Mouse (Mus musculus) urinary bladder, postnatal 4 days (tissue): ENCODE measurements around the gene Nr2f6.

Experiments
- DNase-seq, 2 experiments: peaks; one replicate each; pipeline ENCODE4 v3.0.0; 2021 to 2022; ENCODE audit warnings: low spot score in 2 of 2

Nr2f6 gene

DNA sequence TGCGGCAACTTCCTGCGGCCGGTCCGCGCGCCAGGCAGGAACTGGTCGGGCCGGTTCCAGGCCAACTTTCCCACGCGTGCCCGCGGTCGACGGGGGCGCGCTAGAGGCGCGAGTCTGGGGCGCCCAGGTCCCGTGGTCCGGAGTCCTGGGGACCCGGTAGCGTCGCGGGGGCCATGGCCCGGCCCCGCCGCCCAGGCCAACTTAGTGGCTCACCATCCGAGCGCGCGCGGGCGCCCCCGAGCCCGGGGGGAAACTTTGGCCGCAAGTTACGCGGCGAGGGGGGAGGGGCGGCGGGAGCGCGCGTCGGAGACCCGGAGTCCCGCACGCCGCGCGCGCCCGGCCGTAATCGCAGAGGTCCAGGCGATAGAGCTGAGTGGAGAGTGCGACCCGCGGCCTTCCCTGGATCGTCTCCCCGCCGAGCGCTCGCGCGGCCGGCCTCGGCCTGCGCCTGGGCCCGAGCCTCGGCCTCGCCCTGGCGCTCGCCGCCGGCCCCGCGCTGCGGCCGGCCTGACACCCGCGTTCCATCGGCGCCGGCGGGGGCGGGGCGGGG, at the start of gene Nr2f6:
TSS of gene Nr2f6 (minus strand) at position 540 of the 550 bp plus-strand sequence.
- DNase-seq: peak; percentile 76 to 81

DNA sequence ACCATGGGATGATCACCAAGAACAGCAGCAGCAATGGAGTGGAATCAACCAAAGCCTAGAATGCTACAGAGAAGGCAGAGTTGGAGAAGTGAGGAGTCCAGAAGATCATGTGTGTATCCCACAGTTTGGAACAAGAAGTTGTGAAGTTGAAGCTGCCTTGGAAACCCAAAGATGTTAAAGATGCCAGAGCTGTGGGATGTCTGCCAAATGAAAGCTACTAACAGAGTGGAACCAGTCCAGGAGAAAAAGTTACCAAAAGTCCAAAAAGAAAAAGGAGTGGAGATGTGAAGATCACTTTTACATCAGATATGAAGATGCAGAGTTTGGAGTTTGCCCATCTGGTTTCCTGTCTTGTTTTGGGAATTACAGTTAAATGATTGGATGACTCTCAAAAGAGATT, 40.4 kb upstream of the Nr2f6 start:
- no peak for DNase-seq

DNA sequence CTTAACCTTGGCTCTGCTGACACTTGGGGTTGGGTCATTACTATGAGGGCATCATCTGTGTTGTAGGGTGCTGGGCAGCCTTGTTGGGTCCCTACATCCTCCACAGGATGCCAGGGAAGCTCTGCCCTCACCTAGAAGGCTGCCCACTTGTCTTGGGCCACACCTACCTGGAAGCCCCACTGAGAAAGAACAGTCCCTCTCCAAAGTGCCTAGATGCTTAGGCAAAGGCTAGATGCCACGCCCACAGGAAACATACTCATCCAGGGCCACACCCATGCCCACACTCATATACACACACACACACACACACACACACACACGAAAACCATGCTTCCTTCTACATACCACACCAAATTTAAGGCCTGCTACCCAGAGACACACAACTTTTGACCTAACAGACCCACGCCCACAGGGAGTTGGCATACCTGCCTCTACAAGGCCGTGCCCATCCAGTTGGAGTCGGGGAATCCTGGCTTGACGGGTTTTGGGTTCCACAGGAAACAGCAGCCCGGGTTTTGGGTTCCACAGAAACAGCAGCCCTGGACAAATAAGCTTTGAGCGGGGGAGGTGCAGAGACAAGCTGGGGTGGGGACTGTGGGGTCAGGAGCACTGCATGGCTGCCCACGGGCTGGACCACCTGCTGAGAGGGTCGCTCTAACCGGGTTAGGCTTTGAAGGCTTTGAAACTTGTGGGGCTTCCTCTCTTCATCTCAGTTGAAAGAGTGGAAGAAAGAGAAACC, 29.9 kb upstream of the Nr2f6 start:
- DNase-seq: no peak

DNA sequence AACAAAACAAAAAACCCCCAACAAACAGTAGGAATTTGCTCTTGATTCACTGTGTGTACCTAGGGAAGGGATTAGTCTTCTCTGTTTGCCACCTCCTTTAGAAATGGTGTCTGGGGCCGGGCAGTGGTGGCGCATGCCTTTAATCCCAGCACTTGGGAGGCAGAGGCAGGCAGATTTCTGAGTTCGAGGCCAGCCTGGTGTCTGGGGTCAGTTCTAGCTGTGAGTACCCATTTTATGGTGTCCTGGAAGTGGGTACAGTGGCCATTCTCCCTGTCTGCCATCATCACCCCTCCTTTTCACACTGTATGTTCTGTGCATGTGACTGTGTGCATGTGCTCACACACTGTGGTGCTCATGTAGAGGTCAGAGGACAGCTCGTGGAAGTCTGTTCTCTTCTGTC, 26.5 kb upstream of the Nr2f6 start:
- DNase-seq: no peak

DNA sequence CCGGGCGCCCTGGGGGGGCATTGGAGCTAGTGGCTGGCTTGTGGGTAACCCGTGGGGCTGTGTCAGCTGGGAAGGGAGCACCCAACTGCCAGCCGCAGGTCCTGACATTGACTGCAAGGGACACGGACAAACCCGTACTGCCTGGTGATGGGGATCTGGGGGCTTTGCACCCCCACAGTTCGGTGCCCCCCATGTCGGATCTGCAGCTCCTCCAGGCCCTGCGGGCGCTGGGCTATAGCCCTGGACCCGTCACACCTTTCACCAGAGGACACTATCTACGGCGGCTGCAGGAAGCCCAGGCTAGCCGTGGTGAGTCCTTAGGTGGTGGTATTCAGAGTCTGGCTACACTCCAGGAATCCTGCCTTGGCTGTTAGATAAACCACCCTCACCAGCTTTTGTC, 25.7 kb upstream of the Nr2f6 start:
- peak in 1 of 2 experiments; percentile 17 for DNase-seq

DNA sequence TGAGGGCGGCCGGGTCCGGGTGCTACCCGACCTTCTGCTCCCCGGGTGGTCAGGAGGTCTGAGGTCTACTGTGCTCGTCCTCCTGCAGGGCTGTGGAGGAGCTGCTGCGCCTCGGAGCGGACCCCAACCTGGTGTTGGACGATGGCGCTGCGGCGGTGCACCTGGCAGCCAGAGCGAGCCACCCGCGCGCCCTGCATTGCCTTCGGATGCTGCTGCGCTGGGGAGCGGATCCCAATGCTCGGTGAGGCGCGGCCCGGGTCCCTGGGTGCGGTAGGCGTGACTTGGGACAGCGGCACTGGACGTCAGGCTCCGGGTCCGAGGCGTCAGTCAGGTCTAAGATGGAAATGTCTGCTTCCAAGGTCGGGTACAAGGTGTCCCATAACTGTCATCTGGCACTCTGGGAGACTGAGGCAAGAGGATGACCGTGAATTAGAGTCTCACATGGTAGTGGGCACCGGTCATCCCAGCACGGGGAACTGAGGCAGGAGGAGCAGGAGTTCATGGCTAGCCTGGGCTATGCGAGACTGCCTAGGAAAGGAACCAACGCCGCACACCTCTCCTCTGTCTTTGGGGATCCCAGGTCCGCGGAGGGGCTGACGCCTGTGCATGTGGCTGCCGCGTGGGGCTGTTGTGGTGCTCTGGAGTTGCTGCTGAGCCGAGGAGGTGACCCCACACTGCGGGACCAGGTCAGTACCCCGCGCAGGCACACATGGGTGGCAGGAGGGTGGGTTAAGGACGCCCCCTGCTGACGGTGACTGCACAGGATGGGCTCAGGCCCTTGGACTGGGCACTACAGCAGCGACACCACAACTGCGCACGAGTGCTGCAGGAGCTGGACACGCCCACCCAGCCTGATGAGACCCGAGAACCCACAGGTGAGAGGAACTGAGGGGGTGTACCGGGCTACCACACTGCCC, 24.6 kb upstream of the Nr2f6 start:
- DNase-seq: peak in 1 of 2 experiments; percentile 46

DNA sequence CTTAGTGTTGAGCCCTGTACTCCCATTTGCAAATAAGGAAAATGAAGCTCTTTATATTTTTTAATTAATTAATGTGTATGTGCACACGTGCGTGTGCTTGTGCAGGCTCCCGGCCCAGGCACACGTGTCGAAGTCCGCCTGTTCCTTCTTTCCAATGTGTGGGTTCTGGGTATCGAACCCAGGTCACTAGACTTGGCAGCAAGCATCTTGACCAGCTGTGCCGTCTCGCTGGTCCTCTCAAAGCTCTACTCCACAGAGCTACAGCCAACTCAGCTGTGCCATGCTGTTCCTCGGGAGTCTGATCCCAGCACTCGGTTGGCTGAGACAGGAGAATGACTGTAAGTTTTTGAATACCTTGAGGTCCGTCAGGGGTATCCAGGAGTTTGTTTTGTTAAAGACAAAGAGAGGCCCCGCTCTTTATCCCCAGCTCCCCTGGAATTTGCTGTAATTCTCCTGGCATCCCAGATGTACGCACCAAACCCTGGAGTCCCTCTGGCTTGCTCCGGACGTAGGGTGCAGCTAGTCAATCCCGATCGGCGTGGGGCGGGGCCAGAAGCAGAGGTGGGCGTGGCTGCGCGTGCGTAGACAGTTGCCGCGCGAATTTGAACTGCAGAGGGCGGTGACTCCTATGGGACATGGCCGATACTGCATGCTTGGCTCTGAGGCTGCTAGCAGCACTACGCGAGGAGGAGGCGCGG, 23.8 kb upstream of the Nr2f6 start, which contains the start of gene Ankle1:
TSS of gene Ankle1 (plus strand) at position 610 of the 698 bp plus-strand sequence.
- peak; percentile 94 to 97 for DNase-seq

DNA sequence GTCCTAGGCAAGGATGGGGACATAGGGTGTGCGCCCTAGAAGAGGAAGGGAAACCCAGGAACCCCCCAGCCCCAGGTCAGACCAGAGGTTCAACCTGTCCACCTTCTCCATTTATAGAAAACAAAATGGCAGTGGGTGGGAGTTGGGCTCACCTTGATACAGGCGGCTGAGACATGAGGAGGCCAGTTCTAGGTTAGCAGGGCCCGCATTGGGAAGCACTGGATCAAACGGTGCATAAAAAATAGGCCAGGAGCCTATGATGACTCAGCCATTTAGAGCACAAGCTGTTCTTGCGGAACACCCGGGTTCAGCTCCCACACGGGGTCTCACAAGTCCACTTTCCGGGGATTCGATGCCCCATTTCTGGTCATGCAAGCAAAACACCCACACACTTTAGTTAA, 23.2 kb upstream of the Nr2f6 start:
- peak in 1 of 2 experiments; percentile 53 for DNase-seq

DNA sequence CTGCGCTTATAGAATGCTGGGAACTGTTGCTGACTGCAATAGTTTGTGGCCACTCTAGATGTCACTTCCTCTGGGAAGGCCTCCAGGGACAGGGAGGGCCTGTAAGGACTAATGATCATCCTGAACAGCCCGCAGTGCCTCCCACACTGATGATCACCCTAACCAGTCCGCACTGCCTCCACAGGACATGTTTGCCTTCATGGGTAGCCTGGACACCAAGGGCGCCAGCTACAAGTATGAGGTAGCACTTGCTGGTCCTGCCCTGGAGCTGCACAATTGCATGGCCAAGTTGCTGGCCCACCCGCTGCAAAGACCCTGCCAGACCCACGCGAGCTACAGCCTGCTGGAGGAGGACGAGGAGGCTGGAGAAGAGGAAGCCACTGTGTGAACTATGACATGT, 22.3 kb upstream of the Nr2f6 start:
- no peak for DNase-seq

DNA sequence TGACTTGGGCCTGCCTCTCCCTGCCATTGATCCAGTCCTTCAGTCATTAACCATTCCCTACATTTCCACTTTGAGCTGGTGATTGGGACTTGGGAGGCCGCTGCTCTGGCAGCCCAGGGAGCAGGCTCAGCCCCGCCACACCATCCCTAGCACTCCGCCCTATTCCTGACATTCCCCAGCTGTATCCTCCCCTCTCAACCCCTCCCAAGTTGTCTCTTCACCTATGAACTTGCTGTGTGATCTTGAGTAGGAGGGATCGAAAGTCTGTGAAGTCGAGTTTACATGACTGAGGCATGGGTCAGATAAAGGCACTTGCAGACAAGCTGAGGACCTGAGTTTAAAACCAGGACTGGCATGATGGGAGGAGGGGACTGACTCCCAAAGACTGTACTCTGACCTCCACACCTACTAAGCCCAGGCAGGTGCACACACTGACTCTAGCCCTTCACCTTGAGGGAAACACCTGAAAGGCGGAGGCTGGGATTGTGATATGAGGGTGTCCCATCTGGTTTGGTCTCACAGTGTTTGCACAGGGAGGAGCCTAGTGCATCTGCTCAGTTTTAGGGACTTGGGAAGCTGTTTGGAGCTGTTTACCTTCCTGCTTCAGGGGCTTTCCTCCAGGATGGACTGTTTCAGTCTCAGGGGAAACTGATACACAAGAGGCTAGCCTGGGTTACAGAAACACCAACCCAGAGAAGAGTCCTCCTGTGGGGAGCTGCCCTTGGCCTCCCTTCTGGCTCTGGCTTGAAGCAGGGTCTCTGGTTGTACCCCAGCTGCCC, 21.5 kb upstream of the Nr2f6 start:
- no peak for DNase-seq

DNA sequence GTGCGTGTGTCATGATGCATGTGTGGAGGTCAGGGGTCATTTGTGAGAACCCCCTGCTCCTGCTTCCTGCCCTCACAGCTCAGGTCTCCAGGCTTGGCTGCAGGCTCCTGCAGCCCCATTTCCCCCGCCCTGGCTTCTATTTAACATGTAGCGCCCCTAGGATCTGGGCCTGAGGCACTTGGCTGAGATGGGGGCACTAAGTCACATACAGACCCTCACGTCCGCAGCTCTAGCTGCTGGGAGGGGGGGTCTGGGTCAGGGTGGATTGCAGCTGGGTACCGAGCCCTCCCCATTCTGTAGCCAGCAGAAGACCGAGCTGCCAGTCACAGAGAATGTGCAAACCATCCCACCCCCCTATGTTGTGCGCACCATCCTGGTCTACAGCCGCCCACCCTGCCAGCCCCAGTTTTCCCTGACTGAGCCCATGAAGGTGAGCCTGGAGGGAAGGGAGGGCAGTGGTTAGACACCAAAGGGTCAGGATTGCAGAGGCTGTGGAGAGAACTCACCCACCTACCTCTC, 20.7 kb upstream of the Nr2f6 start:
- no peak for DNase-seq

DNA sequence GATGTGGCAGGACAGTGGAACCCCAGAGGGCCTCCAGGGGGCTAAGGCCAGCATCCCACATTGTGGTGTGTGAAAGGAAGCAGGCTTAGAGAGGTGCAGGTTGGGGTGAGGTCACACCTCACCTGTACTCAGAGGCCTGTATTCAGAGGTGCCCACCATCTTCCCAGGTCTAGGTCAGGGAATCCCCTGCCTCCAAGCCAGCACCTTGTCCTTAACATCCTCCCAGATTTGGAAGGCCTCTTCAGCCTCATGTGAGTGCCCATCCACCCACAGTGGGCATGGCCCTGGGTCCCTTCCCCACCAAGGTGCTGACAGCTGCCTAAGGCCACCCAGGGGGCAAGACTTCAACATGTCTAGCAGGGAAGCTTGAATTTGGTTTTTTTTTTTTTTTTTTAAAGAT, 19.7 kb upstream of the Nr2f6 start:
- no peak for DNase-seq

DNA sequence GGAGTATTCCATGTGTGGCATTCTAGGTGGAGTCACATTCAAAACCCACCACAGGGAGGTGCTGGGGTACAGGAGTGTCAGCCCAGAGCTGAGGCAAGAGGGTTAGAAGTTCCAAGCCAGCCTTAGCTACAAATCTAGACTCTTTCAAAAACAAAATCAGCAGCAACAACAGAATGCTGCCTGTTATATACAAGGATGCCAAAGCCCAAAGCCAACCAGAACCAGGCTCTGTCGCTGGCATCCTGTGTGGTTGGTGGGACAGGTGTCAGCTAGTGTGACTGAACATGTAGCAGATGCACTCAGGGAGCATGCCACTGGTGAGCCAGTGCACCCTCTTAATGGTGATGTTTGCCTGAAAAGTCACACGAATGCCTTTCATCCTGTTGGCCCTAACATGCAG, 19.1 kb upstream of the Nr2f6 start:
- no peak for DNase-seq

DNA sequence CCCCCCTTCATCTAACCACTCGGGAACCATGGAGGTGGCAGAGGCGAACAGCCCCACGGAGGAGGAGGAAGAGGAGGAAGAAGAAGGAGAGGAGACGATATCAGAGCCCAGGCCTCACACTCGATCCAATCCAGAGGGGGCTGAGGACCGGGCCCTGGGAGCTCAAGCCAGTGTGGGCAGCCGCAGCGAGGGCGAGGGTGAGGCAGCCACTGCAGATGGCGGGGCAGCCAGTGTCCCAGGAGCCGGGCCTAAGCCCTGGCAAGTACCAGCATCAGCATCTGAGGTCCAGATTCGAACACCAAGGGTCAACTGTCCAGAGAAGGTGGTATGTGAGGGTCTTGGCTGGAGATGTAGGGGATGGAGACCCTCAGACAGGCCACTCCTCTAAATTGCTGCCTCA, 15.9 kb upstream of the Nr2f6 start:
- DNase-seq: no peak

DNA sequence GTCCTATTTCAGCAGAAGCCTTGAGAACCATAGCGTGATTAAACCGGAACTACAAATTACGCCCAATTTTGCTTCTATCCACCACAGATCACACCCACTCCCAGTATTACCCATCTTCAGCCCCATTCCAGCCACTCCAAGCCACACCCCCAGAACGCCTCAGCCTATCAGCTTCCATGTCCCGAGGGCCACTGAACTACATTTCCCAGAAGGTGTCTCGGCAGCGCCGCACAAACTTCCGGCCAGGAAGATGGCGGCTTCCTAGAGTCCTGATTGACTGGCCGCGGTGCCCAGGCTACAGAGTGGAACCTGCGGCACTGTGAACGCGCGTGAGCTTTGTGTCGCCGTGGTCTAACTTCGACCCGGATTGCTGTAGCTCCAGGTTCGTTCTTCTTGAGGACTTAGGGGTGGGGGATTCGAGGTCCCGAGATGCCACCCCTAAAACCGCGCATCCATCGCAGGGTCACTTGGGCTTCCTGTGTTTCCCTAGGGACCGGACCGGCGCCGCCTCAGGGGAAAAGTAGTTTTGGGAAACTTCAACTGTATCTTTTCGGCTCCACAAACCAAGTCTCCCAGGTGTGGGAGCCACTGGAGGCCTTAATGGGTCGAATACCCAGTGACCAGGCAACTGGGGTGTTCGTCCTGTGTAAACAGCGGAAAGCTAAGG, 15.0 kb upstream of the Nr2f6 start, which contains the start of gene Babam1:
TSS of gene Babam1 (plus strand) at position 223 of the 667 bp plus-strand sequence.
- DNase-seq: peak; percentile 89 to 92

DNA sequence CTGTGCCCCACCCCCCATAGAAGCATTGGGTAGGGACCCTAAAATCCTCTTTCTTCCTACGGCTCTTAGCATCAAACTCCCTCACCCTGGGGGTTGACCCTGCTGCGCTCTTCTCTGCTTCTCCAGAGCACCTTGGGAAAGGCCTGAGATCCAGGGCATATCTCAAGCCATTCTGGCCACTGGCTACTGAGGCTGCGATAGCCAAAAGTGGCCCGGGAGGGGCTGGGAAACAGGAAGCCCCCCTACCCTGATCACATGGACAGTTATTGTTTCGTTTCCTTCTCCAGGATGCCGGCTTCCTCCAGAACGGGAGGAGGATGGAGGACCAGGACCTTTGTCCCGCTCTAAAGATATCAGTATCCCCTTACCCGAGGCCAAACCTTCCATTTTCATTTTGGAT, 13.9 kb upstream of the Nr2f6 start, which contains the start of gene Ushbp1:
TSS of gene Ushbp1 (minus strand) at position 174 of the 400 bp plus-strand sequence.
- no peak for DNase-seq

DNA sequence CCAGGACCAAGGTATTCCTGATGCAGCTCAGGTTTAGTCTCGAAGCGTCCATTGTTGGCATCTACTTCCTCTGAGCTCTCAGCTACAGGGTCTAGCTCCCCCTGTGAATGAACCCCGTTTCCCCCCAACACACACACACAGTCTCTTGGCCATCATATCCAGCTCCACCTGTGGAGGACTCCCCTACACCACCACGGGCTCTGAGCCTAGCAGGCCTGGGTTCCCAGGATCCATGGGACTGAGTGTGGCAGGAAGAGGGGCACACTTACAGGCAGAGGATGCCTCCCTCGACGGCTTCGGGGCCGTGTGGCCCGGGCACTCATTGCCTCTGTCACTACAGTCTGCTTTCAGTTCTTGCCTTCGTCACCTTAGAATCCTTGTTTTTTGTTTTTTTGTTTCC, 13.3 kb upstream of the Nr2f6 start:
- no peak for DNase-seq

DNA sequence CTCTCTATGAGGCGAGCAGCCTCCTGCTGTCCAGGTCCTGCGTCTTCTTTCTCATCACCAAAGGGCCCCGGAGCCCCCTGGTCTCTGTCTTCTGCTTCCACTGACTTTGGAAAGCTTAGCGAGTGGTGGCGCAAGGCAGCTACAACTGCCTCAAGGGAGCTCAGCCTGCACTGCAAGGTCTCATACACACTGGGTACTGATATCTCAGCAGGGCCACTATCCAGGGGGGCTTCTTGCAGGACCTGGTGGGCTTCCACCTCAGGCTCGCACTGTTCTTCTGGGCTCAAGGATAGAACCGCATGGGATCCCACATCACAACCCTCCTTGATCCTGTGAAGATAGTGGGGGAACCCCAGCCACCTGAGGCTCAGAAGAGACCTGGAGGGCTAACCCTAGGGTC, 12.7 kb upstream of the Nr2f6 start:
- DNase-seq: no peak

DNA sequence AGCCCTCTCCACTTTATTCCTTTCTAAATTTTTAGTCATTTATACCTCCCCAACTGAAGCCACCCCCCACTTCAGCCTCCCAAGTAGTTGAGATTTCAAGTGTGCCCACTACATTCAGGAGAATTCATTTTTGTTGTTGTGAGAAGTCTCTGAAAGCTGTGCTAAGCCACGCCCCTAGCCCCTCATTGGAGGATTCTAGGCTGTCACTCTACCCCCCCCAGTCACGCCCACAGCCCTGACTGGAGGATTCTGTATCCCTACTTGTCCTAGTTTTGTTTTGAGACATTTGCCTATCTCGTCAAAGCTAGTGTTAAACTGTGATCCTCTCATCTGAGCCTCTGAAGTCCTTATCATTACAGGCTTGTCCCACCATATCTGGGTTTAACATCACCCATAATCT, 11.1 kb upstream of the Nr2f6 start:
- DNase-seq: no peak

DNA sequence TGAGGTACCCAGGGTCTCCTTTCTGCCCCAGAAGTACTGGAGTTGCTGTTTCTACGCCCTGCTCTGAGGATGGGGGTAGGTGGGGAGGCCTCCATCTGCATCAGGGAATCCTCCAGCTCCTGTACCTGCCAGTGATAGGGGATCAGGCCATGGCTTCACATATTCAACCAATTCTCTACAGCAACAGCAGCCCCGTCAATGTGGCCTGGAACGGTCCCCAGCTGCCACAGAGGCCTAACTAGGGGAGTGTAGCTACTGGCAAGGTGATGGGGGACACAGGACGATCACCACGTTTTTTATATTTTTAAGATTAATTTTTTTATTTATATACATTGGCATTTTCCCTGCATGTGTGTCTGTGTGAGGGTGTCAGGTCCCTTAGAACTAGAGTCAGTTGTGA, 10.6 kb upstream of the Nr2f6 start:
- DNase-seq: no peak
